Mouse (Mus musculus): Measurements from ENCODE around the gene Ap2a2. TPM values are rescaled to one million over a fixed set of nuclear protein-coding genes. Genes with fewer than 3 reads are reported as not detected.

Ap2a2 gene
- polyA plus RNA-seq, 1 experiment from 2014 or later = 99.2 TPM

DNA sequence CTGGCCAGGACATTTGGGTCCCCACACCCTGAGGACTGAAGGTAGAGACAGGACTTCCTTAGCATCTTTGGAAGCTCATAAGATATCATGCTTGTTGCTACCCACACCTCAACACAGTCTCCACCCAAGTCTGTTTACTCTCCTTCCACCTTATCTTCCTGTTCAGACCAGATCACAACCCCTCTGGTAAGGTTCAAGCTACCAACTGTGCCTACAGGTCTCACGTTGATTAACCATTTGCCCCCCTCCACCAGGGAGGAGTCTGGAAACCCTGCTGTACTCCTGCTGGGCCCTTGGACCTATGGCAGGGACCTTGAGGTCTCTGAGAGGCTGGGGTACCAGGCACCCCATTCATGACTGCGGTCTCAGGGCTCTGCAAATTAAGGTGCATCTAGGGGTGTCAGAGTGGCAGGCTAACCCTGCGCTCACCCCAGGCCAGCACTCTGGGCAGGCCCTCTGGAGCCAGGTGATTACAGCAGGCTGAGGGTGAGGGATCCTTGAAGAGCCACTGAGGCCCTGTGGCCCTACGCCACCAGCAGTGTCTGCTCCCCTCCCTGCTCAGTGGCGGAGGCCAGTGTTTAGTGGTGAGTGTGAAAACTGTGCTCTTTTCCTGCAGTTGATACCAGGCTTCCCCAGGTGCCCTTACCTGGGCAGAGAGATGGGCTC, 109.8 kb downstream of the Ap2a2 start:
- H3K4me2 ChIP-seq (replicated peaks) = no peak overlapping the region
- H3K4me3 ChIP-seq = no peak overlapping the region
- H3K27ac ChIP-seq = no peak overlapping the region
- H3K4me1 ChIP-seq = no peaks in the 10 kb centered on the region
- no peak for ATAC-seq (ENCODE audit: insufficient number of reproducible peaks, insufficient read depth, low FRiP score, low TSS enrichment)
- no peaks in the 10 kb centered on the region for H3K9me3 ChIP-seq
- 86% methylated on average over 5 of the region's 5 CpGs for WGBS
- H3K9ac ChIP-seq = no peak overlapping the region
- no peaks in the 10 kb centered on the region for H3K36me3 ChIP-seq
- H3K27me3 ChIP-seq = no peaks in the 10 kb centered on the region

DNA sequence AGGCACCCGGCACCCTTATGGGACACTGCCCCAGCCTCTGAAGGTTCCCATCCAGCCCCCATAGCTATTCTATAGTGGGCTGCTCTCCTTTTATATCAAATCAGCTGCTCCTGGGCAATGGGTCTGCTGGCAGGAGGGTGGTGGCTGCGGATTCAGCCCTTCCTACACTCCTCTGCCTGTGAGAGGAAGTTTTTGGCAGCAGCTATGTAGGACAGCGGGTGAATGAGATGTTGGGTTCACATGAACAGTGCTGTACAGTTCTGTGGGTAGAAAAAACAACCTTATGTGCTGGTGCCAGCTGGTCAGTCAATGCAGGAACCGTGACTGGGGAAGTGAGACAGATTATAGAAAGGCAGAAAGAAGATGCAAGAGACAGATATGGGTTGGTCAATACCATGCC, 116.9 kb downstream of the Ap2a2 start:
- Histone ChIP-seq H3K9me3 (no peaks in the 10 kb centered on the region), H3K4me2 (replicated peaks) (no peak overlapping the region), H3K27me3 (no peaks in the 10 kb centered on the region), H3K4me3 (no peak overlapping the region), H3K36me3 (no peaks in the 10 kb centered on the region), H3K9ac (no peak overlapping the region), H3K27ac (no peak overlapping the region), H3K4me1 (no peaks in the 10 kb centered on the region)
- no peak for ATAC-seq (ENCODE audit: insufficient number of reproducible peaks, insufficient read depth, low FRiP score, low TSS enrichment)
- WGBS = 83% methylated on average over 4 of the region's 4 CpGs

Small RNA genes lying within 50 kb of the gene (microRNA-seq; reads per million reads assigned to microRNA genes)
- 2.7 reads per million, percentile 11 among the genes with 10 or more reads in this experiment for gene Mir7063

Other genes with a start within 250 kb of the Ap2a2 start
- 75.4 and 83.4 TPM in 2 replicates for gene Deaf1, start 234.5 kb upstream of the Ap2a2 start, polyA plus RNA-seq (2016; fragmentation: Nextera tagmentation; extraction: Ambion mirVana)
- 54.3 and 56.7 TPM in 2 replicates for gene Tmem80, start 234.4 kb upstream of the Ap2a2 start, polyA plus RNA-seq (2016; fragmentation: Nextera tagmentation; extraction: Ambion mirVana)
- 5.6 and 5.7 TPM in 2 replicates for gene Eps8l2, start 223.3 kb upstream of the Ap2a2 start, polyA plus RNA-seq (2016; fragmentation: Nextera tagmentation; extraction: Ambion mirVana)
- 303 and 306 TPM in 2 replicates for gene Taldo1, start 170.0 kb upstream of the Ap2a2 start, polyA plus RNA-seq (2016; fragmentation: Nextera tagmentation; extraction: Ambion mirVana)
- 62.2 and 68.5 TPM in 2 replicates for gene Gatd1, start 148.0 kb upstream of the Ap2a2 start, polyA plus RNA-seq (2016; fragmentation: Nextera tagmentation; extraction: Ambion mirVana)
- 7.4 and 10.4 TPM in 2 replicates for gene Cend1, start 132.7 kb upstream of the Ap2a2 start, polyA plus RNA-seq (2016; fragmentation: Nextera tagmentation; extraction: Ambion mirVana)
- gene Slc25a22, start 124.3 kb upstream of the Ap2a2 start, polyA plus RNA-seq (2016; fragmentation: Nextera tagmentation; extraction: Ambion mirVana) = 39.2 and 41.9 TPM in 2 replicates
- 14.9 and 15.0 TPM in 2 replicates for gene Pidd1, start 118.1 kb upstream of the Ap2a2 start, polyA plus RNA-seq (2016; fragmentation: Nextera tagmentation; extraction: Ambion mirVana)
- gene Rplp2, start 114.8 kb upstream of the Ap2a2 start, polyA plus RNA-seq (2016; fragmentation: Nextera tagmentation; extraction: Ambion mirVana) = 1,180 and 1,203 TPM in 2 replicates
- gene Pnpla2, start 107.0 kb upstream of the Ap2a2 start, polyA plus RNA-seq (2016; fragmentation: Nextera tagmentation; extraction: Ambion mirVana) = 13.9 and 14.6 TPM in 2 replicates
- 12.8 and 13.3 TPM in 2 replicates for gene Cracr2b, start 101.1 kb upstream of the Ap2a2 start, polyA plus RNA-seq (2016; fragmentation: Nextera tagmentation; extraction: Ambion mirVana)
- gene Cd151, start 94.8 kb upstream of the Ap2a2 start, polyA plus RNA-seq (2016; fragmentation: Nextera tagmentation; extraction: Ambion mirVana) = 17.0 and 19.6 TPM in 2 replicates
- 66.2 and 68.9 TPM in 2 replicates for gene Polr2l, start 87.0 kb upstream of the Ap2a2 start, polyA plus RNA-seq (2016; fragmentation: Nextera tagmentation; extraction: Ambion mirVana)
- gene Tspan4, start 86.9 kb upstream of the Ap2a2 start, polyA plus RNA-seq (2016; fragmentation: Nextera tagmentation; extraction: Ambion mirVana) = 36.8 and 43.3 TPM in 2 replicates
- 32.5 and 34.7 TPM in 2 replicates for gene Chid1, start 22.3 kb upstream of the Ap2a2 start, polyA plus RNA-seq (2016; fragmentation: Nextera tagmentation; extraction: Ambion mirVana)
- 0.19 and 0.23 TPM in 2 replicates for gene Muc6, start 93.1 kb downstream of the Ap2a2 start, polyA plus RNA-seq (2016; fragmentation: Nextera tagmentation; extraction: Ambion mirVana)
- 0.13 and 0.48 TPM in 2 replicates for gene Muc2, start 128.2 kb downstream of the Ap2a2 start, polyA plus RNA-seq (2016; fragmentation: Nextera tagmentation; extraction: Ambion mirVana)
- gene Muc5ac, start 226.8 kb downstream of the Ap2a2 start, polyA plus RNA-seq (2016; fragmentation: Nextera tagmentation; extraction: Ambion mirVana) = not detected in 2 replicates